Mouse (Mus musculus) urinary bladder, adult 18-20 months (tissue): ENCODE results near the gene Klf12.

Experiments used
- DNase-seq, 2 experiments: peaks; one replicate each; pipeline ENCODE4 v3.0.0; 2022; ENCODE audit warnings: low spot score in 2 of 2, mixed read lengths in 2 of 2

Klf12 gene

DNA sequence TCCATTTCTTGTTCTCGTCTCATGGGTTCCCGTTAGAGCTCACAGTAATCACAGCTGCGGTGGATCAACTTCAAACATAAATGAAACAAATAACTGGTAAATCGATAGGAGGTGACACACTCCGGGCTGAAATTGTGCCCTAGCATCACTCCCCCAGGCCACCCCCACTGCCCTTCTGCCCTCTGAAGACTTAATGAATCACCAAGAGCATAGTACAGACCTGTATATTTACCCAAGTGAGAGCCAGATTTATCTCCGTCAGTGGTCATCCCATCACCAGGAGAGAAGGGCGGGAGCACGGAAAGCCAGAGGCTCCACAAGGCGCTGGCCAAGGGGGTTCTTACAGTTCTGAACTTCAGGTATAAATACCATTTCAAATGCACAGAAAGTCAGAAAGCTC lies 150.2 kb downstream of the Klf12 start:
- no peak for DNase-seq

- no peak for DNase-seq
Observed at GRCm38 (mm10) chr14:100132479-100132878, 152.0 kb downstream of the Klf12 start.

DNA sequence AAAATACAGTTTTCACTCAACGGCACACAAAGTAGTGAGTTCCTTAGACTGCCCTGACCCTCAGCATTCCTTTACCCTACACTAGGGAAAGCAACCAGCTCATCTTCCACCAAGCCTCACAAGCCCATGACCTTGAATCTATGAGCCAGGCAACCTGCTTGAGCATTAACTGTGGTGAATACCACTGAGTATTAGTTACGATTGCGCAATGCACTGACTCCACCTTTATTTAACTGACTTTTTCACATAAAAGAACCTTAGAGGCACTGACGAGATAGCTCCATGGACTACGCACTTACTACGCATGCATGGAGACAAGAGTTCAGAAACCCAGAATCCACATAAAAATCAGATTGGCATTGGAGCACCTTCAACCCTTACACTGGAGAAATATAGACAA lies 158.4 kb downstream of the Klf12 start:
- no peak for DNase-seq

DNA sequence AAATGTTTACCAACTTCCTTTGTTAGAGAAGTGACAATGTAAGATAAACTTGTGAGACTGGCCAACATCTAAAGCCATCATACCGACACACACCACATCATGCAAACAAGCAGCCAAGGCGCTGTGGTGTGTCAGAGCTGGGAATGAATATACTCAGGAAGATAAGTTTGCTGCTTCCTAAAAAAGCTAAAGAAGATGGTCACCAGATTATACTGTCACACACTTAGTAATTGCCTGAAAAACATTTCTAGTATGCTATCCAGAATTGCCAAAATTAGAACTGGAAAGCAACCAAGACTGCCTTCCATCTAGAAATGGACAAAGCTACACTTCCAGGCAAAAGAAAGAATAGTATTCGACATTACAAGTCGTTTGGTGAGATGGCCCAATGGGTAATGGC lies 163.4 kb downstream of the Klf12 start:
- DNase-seq = no peak

GRCm38 (mm10) chr14:100119866-100120265 lies 164.6 kb downstream of the Klf12 start:
- DNase-seq = no peak

GRCm38 (mm10) chr14:100113419-100113818 lies 171.1 kb downstream of the Klf12 start:
- DNase-seq = no peak

- no peak for DNase-seq
Observed at GRCm38 (mm10) chr14:100111735-100112134, 172.7 kb downstream of the Klf12 start.

DNA sequence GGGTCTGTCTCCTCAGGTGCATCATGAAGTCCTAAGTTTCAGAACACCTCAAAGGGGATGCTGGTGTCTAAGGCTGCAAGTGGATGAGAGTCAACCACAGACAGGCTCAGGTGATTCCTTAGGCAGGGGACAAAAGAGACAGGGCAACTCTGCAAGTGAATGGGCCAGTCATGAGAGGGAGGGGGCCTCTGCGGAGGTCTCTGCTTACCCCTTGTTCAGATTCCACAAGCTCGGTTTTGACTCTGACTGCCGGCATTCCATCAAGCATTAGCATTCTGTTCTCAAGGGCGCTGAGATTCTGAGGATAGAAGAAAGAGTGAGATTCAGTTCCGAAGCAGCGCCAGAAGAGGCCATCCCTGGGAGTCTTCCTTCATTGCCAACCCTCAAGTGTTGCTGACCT lies 174.9 kb downstream of the Klf12 start:
- no peak for DNase-seq

GRCm38 (mm10) chr14:100105570-100105969 lies 178.9 kb downstream of the Klf12 start:
- DNase-seq = no peak

- no peak for DNase-seq
Observed at GRCm38 (mm10) chr14:100104818-100105217, 179.7 kb downstream of the Klf12 start.

DNA sequence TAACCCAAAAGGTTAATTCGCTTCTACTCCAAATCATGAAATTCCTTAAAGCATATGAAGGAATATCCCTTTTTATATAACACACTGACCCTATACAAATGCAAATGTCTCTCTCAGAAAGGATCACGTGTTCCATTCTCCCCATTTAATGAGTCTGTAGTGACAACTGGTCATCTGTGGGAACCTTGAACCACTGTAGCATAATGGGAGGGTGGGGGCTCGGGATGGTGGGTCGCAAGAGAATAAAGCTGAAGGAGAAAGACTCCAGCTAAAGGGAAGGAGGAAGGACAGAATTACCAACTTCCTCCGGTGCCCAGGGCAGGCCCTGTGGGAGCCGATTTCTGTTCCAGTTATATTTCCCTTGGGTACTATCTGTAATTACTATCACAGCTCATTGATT lies 180.7 kb downstream of the Klf12 start:
- no peak for DNase-seq

GRCm38 (mm10) chr14:100097208-100098189 lies 187.0 kb downstream of the Klf12 start:
- DNase-seq = no peak

DNA sequence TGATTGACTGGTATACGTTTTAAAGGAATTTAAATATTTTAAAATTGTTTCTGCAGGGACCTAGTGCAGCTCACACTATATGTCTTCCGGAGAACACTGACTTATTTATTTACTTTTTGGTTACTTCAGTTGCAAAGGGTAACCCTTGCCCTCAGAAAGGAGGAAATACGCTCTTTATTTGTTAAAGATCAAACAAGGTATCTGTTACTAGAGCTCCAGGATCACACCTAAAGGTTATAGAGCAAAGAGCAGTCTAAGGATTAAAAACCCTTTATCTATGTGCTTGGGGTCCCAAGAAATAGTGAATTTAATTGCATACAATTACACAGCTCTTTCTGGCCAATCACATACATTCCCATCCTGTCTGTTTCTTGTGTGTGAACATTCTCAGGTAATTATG lies 188.7 kb downstream of the Klf12 start:
- no peak for DNase-seq

- DNase-seq = no peak
Observed at GRCm38 (mm10) chr14:100090517-100090916, 194.0 kb downstream of the Klf12 start.

- DNase-seq = no peak
Observed at GRCm38 (mm10) chr14:100079620-100080019, 204.9 kb downstream of the Klf12 start.

- no peak for DNase-seq
Observed at GRCm38 (mm10) chr14:100072431-100073195, 211.9 kb downstream of the Klf12 start.

- no peak for DNase-seq
Observed at GRCm38 (mm10) chr14:100069543-100070090, 214.9 kb downstream of the Klf12 start.

GRCm38 (mm10) chr14:100068715-100069114 lies 215.8 kb downstream of the Klf12 start:
- DNase-seq = no peak

GRCm38 (mm10) chr14:100062516-100062915 lies 222.0 kb downstream of the Klf12 start:
- no peak for DNase-seq

GRCm38 (mm10) chr14:100054150-100054549 lies 230.3 kb downstream of the Klf12 start:
- no peak for DNase-seq

- DNase-seq = no peak
Observed at GRCm38 (mm10) chr14:100053456-100053855, 231.0 kb downstream of the Klf12 start.

DNA sequence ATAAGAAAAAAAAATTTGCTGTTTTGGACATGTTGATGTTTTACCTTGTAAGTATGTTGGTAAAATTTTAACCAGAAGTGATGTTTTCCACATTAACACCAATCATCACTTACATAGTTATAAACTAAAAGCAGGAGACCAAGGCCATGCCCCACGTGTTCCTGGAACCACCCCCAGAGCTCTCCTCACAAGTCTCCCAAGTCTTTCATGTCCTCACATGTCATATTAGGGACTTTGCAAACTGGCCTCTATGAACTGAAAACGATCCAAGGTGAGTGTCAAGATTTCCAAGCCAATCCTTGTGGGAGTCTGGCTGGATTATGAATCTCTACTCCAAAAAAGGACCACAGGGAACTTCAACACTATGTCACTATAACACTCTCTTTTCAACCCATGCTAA lies 231.6 kb downstream of the Klf12 start:
- no peak for DNase-seq
